Comparison of ENCODE assay signal across 10 mouse cellular contexts in the genomic region with DNA sequence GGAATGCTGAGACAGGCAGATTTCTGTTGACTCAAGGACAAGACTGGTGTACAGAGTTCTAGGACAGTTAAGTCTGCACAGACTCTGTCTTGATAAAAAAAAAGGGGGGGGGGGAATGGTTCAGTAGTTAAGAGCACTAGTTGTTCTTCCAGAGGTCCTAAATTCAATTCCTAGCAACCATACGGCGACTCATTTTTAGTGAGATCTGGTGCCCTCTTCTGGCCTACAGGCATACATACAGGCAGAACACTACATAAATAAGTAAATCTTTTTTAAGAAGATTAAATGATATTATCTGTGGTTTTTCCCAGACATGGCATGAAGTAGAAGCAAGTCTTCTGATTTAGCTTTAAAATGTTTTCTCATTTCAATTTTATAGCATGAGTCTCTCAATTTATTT. TPM values are rescaled to one million over a fixed set of nuclear protein-coding genes. Genes with fewer than 3 reads are reported as not detected.
DNase-seq lines count a peak whose midpoint lies in the region; ATAC-seq and TF ChIP-seq lines count a peak whose summit lies in the region.
"Had no signal": no experiment of that assay in that cellular context is flagged by ENCODE, and none has a peak within 500 bp of the region (broad histone marks: within the 10 kb centered on the region; RNA-seq: fewer than 3 reads in every experiment).

No protein-coding gene starts in this region.

- peak; percentile 69 for TF ChIP-seq CTCF in layer of hippocampus, adult 2 months (conservative IDR thresholded peaks at IDR 0.05)

- DNase-seq in cerebellum, postnatal 10 days: peak; percentile 23 to 36
- DNase-seq in cerebellum, adult 8-10 months: no peak
- peak in 1 of 2 experiments; percentile 10 for DNase-seq in layer of hippocampus, adult 2 months (ENCODE audit: low spot score in 2 of 2)
- DNase-seq in layer of hippocampus, adult 9-10 months (ENCODE audit: low spot score): no peak
- peak; percentile 60 for DNase-seq in NIH3T3 (ENCODE audit: low read depth)
- DNase-seq in induced T-regulatory cell, adult 2 months (ENCODE audit: low read depth): peak; percentile 49
- DNase-seq in left cerebral cortex, postnatal 4 days: no peak

- intact Hi-C loops in left cerebral cortex, postnatal 4 days (cut with DNase I): loop anchor here (5.0 kb wide), 1 partner anchor 114 kb away; no protein-coding TSS in a partner anchor

- H3K27ac ChIP-seq in layer of hippocampus, adult 2 months: no peak overlapping the region

- no peak for ATAC-seq in erythroid progenitor cell, adult 5-6 weeks (replicated peaks; ENCODE audit: low FRiP score, poor library complexity, severe bottlenecking)

- no peak overlapping the region for H3K4me3 ChIP-seq in layer of hippocampus, adult 2 months

RNA-seq across cellular contexts. Expression of a gene that starts 15.4 kb away (rescaled TPM):
- 10 to 100 TPM; 20.1 to 21.6 TPM for total RNA-seq in layer of hippocampus, adult 2 months (2021)
- not detected in 2 replicates for total RNA-seq in erythroid progenitor cell, adult 5-6 weeks (2015; ENCODE audit: low replicate concordance)
- not detected in 2 replicates for total RNA-seq in erythroid progenitor cell, adult 5-6 weeks (2017; ENCODE audit: low replicate concordance)
- total RNA-seq in left cerebral cortex, postnatal 4 days (2021): 1 to 10 TPM; 7.5 to 9.2 TPM

RNA-seq across cellular contexts. Expression of a gene that starts 42.6 kb away (rescaled TPM):
- total RNA-seq in layer of hippocampus, adult 2 months (2021): not detected
- not detected in 2 replicates for total RNA-seq in erythroid progenitor cell, adult 5-6 weeks (2015; ENCODE audit: low replicate concordance)
- total RNA-seq in erythroid progenitor cell, adult 5-6 weeks (2017; ENCODE audit: low replicate concordance): not detected in 2 replicates
- under 1 TPM in 1 of 2 experiments, not detected in 1; 0.60 TPM for total RNA-seq in left cerebral cortex, postnatal 4 days (2021)
- total RNA-seq: heart, postnatal 10 days had no signal

RNA-seq across cellular contexts. Expression of a gene that starts 50.2 kb away (rescaled TPM):
- total RNA-seq in layer of hippocampus, adult 2 months (2021): not detected
- not detected in 2 replicates for total RNA-seq in erythroid progenitor cell, adult 5-6 weeks (2015; ENCODE audit: low replicate concordance)
- total RNA-seq in erythroid progenitor cell, adult 5-6 weeks (2017; ENCODE audit: low replicate concordance): not detected in 2 replicates
- not detected for total RNA-seq in left cerebral cortex, postnatal 4 days (2021)
- total RNA-seq: heart, postnatal 10 days had no signal

RNA-seq across cellular contexts. Expression of a gene that starts 50.4 kb away (rescaled TPM):
- not detected for total RNA-seq in layer of hippocampus, adult 2 months (2021)
- total RNA-seq in erythroid progenitor cell, adult 5-6 weeks (2015; ENCODE audit: low replicate concordance): not detected in 2 replicates
- total RNA-seq in erythroid progenitor cell, adult 5-6 weeks (2017; ENCODE audit: low replicate concordance): not detected in 2 replicates
- total RNA-seq in left cerebral cortex, postnatal 4 days (2021): not detected
- total RNA-seq: heart, postnatal 10 days; layer of hippocampus, postnatal 14 days had no signal

Comparison
In these comparisons a context has a peak if more than half of its experiments do, and no peak if none do; other contexts are left out.
1. DNase-seq: peak in cerebellum, postnatal 10 days (2 of 2), NIH3T3 (single experiment) and induced T-regulatory cell, adult 2 months (single experiment); none in cerebellum, adult 8-10 months (single experiment), layer of hippocampus, adult 9-10 months (single experiment) and left cerebral cortex, postnatal 4 days (single experiment).
2. RNA of a gene that starts 15.4 kb away (total RNA-seq): 20.1 to 21.6 TPM in layer of hippocampus, adult 2 months and 7.5 to 9.2 TPM in left cerebral cortex, postnatal 4 days; not detected in erythroid progenitor cell, adult 5-6 weeks; every median in the first group is over 4 times any median in the second.